Mouse (Mus musculus) lung, postnatal 0 days (tissue): Measurements from ENCODE around the gene Cxcl9.

Source experiments
- CTCF ChIP-seq: IDR thresholded peaks from 2 replicates; pipeline ENCODE4 v1.5.1; 2016; ENCODE audit warnings: antibody characterized with exemption, mild to moderate bottlenecking
- EP300 ChIP-seq: IDR thresholded peaks from 2 replicates; pipeline ENCODE4 v1.6.1; 2016; ENCODE audit warnings: antibody characterized with exemption, mild to moderate bottlenecking, control low read depth

DNA sequence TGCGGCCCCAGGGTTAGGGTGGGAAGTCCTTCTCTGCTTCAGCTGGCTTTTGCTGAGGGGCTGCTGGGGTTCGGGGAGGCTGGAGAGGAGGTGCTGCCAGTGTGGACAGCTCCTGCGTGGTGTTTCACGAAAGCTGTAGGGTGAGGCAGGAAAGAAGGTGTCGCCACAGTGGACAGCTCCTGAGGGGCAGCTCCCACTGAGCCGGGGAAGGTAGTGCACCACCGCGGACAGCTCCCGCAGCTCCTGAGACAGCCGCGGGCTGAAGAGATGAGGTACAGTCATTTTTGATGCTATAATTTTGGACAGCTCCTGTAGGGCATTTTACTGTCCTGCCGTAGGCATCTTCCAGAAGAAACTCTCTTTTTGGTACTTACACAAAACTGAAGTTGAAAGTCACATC is 30.2 kb upstream of the Cxcl9 start:
- TF ChIP-seq CTCF (no peak), EP300 (no peak)
